Mouse (Mus musculus): ENCODE results near the gene Unc93a.
"Not testable (repeated sequence)": the region's sequence is repeated elsewhere in the genome, so short reads cannot be mapped to it uniquely, and the experiment has no call there.

Gene Unc93a

GRCm38 (mm10) chr17:13067864-13068385 lies 63.7 kb downstream of the Unc93a start:
- DNase-seq = not testable (repeated sequence)

GRCm38 (mm10) chr17:13062882-13063281 lies 68.7 kb downstream of the Unc93a start:
- not testable (repeated sequence) for DNase-seq

- not testable (repeated sequence) for DNase-seq
These were observed 70.8 kb downstream of the Unc93a start, which contains the start of gene Tcp10b for GRCm38 (mm10) chr17:13060804-13061203. Gene Tcp10b, plus strand, starts transcription at chr17:13061104.

All from kidney, postnatal 36 days (tissue).